Mouse (Mus musculus) embryonic facial prominence, embryonic 12.5 days (tissue): ENCODE data around the gene Otud4. TPM values are rescaled to one million over a fixed set of nuclear protein-coding genes. Genes with fewer than 3 reads are reported as not detected.

Source experiments
- ATAC-seq: fragments of 200-750 bp; cut with Nextera tagmentation; 2 replicates; pipeline ENCODE4 v1.8.0; 2017; ENCODE audit not compliant: insufficient number of reproducible peaks, insufficient read depth, low FRiP score, low TSS enrichment
- H3K27ac ChIP-seq: fragments of 300-500 bp; sonication (generic); 2 replicates; pipeline ENCODE4 v1.5.1; 2016; ENCODE audit warnings: mild to moderate bottlenecking
- H3K27me3 ChIP-seq: fragments of 300-500 bp; sonication (generic); 2 replicates; pipeline ENCODE4 v1.6.1; 2016; ENCODE audit warnings: mild to moderate bottlenecking, moderate library complexity
- H3K36me3 ChIP-seq: fragments of 300-500 bp; sonication (generic); 2 replicates; pipeline ENCODE4 v1.6.1; 2016; ENCODE audit warnings: mild to moderate bottlenecking
- H3K4me1 ChIP-seq: fragments of 300-500 bp; sonication (generic); 2 replicates; pipeline ENCODE4 v1.6.1; 2016
- H3K4me2 ChIP-seq: fragments of 300-500 bp; sonication (generic); replicated peaks from 2 replicates; pipeline ENCODE4 v1.6.1; 2016; ENCODE audit warnings: mild to moderate bottlenecking, moderate library complexity
- H3K4me3 ChIP-seq: fragments of 300-500 bp; sonication (generic); 2 replicates; pipeline ENCODE4 v1.5.1; 2016; ENCODE audit warnings: mild to moderate bottlenecking
- H3K9ac ChIP-seq: fragments of 300-500 bp; sonication (generic); 2 replicates; pipeline ENCODE4 v1.6.1; 2016; ENCODE audit warnings: mild to moderate bottlenecking, moderate library complexity
- H3K9me3 ChIP-seq: fragments of 300-500 bp; sonication (generic); 2 replicates; pipeline ENCODE4 v1.6.1; 2016; ENCODE audit warnings: mild to moderate bottlenecking, moderate library complexity
- whole genome bisulfite sequencing: fragments of 180-500 bp; shearing (Covaris S2); methylation state at CpG from one replicate; pipeline ENCODE4 v1.1.7; 2016; 5-methylcytosine and 5-hydroxymethylcytosine counted together
- polyA plus RNA-seq: library from polyadenylated mRNA; unstranded; fragments of >200 nt; fragmentation: Nextera tagmentation; extraction: Ambion mirVana; gene quantifications from 2 replicates; pipeline ENCODE4 v1.2.1, GENCODE M21; 2016

Otud4 gene
- polyA plus RNA-seq, 1 experiment from 2014 or later, result 16.2 TPM

DNA sequence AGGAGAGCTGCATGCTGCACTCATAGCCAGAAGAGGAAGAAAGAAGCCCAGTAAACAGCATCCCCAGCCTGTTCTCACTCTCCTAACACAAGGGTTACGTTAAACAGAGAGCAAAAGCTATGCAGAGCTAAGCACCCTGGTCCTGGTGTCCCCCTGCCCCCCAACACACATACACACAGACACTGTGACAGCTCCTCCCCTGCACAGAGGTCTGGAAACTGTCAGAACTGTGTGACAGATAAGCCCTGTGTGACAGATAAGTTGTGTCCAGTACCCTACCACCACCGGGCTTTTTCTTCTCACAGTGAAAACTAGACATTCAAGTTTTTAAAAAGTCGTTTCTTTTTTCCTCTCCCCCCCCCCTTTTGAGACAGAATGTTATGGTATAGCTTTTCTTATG, 19.4 kb upstream of the Otud4 start:
- Histone ChIP-seq H3K9me3 (no peaks in the 10 kb centered on the region), H3K36me3 (no peaks in the 10 kb centered on the region), H3K9ac (no peak overlapping the region), H3K4me1 (no peaks in the 10 kb centered on the region; the same call in 1 of the 2 replicates), H3K27ac (no peak overlapping the region), H3K4me3 (no peak overlapping the region), H3K4me2 (no peak overlapping the region), H3K27me3 (no peaks in the 10 kb centered on the region)
- WGBS, result 47% methylated on average over 3 of the region's 3 CpGs
- no peak for ATAC-seq

DNA sequence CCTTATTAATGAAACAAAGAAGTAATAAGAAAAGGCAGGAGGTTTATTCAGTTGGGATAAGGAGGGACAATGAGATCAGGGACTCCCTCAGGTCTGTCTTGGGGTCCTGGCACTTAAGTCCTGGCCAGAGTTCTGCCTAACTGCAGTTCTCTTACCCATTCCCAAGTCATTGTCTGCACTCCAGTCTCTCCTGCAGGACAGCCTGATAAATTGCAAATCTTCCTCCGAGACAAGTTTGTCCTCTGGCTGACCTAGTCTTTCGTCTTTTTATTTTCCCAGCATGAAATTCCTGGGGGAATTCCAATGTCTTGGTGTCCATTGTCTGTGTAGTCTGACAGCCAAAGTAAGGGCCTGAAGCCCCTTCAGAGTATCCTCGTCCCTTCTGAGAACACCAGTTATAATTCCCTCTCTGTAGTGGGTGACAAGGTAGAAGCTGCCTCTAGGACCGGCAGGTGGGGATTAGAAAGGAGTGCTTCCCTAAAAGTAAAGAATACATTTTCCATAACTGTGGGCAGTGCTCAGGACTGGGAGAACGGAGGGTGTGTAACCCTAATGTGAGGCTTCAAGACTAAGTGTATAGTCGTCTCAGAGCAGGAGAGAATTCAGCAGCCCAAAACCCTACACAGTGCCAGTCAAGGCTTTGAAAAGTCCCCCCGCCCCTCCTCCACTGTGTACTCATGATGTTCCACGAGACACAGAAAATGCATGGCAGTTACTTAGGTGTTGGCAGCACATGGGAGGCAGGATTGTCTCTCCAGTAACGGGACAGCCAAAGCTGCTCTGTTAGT, 18.7 kb upstream of the Otud4 start:
- 61% methylated on average over 9 of the region's 9 CpGs for WGBS
- Histone ChIP-seq H3K9me3 (no peaks in the 10 kb centered on the region), H3K9ac (no peak overlapping the region), H3K27me3 (no peaks in the 10 kb centered on the region), H3K4me1 (no peaks in the 10 kb centered on the region; the same call in 1 of the 2 replicates), H3K4me2 (no peak overlapping the region), H3K27ac (no peak overlapping the region), H3K4me3 (no peak overlapping the region), H3K36me3 (no peaks in the 10 kb centered on the region)
- no peak for ATAC-seq

DNA sequence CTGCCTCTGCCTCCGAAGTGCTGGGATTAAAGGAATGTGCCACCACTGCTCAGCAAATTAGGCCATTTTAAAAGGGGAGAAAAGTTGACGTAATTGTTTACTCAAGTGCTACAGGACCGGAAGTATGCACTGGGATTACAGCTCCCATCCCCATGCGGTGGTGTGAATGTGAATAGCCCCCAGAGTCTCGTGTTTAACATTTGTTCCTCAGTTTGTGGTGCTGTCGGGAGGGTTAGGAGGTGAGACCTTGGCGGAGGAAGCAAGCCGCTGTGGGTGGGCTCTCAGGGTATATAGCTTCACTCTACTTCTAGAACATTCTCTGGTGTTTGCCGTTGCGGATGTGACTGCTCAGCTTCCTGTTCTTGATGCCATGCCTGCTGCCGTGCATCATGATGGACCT, 17.1 kb upstream of the Otud4 start:
- Histone ChIP-seq H3K9me3 (no peaks in the 10 kb centered on the region), H3K9ac (no peak overlapping the region), H3K4me2 (no peak overlapping the region), H3K27ac (no peak overlapping the region), H3K4me3 (no peak overlapping the region), H3K36me3 (no peaks in the 10 kb centered on the region), H3K4me1 (no peaks in the 10 kb centered on the region; the same call in 1 of the 2 replicates), H3K27me3 (no peaks in the 10 kb centered on the region)
- WGBS, result 73% methylated on average over 11 of the region's 11 CpGs
- no peak for ATAC-seq

DNA sequence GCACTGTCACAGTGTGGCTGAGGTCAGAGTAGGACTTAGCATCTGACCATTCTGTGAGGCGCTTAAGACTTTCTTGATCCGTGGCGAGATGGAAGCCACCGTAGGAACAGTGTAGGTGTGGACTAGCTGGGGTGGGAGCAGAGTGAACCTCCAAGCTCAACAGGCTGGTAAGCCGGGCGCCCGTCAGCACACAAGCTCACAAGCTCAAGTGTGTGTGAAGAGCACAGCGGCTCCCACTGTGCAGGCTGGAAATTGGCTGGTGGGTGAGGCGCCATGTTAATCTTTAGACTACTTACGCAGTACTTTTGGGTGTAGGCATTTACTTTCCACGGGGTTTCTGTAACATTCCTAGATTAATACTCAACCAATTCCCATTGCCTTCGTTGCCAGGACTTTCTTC, 16.1 kb upstream of the Otud4 start:
- no peak overlapping the region for H3K27ac ChIP-seq
- no peaks in the 10 kb centered on the region for H3K36me3 ChIP-seq
- 92% methylated on average over 12 of the region's 12 CpGs for WGBS
- H3K4me3 ChIP-seq, result no peak overlapping the region
- H3K9me3 ChIP-seq, result no peaks in the 10 kb centered on the region
- H3K27me3 ChIP-seq, result no peaks in the 10 kb centered on the region
- no peak overlapping the region for H3K4me2 ChIP-seq
- ATAC-seq, result no peak
- no peaks in the 10 kb centered on the region; the same call in 1 of the 2 replicates for H3K4me1 ChIP-seq
- no peak overlapping the region for H3K9ac ChIP-seq

DNA sequence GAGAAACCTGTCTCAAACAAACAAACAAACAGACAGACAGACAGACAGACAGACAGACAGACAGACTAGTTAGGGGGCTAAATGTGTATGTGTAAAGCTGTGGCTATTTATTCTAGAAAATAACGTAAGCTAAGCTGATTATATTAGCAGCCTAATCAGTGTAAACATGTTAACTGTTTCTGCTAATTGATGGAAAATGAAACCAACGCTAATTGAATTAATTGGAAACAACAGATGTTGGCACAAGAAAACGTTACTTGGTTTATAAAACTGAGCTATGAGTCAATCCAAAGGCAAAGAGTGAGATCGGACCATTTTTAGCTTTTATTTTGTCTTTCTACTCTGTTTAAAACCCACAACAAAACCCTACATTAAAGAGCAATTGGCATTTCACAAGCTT, 15.0 kb upstream of the Otud4 start:
- no peak for ATAC-seq
- H3K4me1 ChIP-seq, result no peaks in the 10 kb centered on the region; the same call in 1 of the 2 replicates
- no peak overlapping the region for H3K27ac ChIP-seq
- no peaks in the 10 kb centered on the region for H3K36me3 ChIP-seq
- no peak overlapping the region for H3K9ac ChIP-seq
- WGBS, result 66% methylated on average over 4 of the region's 4 CpGs
- H3K9me3 ChIP-seq, result no peaks in the 10 kb centered on the region
- H3K27me3 ChIP-seq, result no peaks in the 10 kb centered on the region
- H3K4me2 ChIP-seq, result no peak overlapping the region
- H3K4me3 ChIP-seq, result no peak overlapping the region

DNA sequence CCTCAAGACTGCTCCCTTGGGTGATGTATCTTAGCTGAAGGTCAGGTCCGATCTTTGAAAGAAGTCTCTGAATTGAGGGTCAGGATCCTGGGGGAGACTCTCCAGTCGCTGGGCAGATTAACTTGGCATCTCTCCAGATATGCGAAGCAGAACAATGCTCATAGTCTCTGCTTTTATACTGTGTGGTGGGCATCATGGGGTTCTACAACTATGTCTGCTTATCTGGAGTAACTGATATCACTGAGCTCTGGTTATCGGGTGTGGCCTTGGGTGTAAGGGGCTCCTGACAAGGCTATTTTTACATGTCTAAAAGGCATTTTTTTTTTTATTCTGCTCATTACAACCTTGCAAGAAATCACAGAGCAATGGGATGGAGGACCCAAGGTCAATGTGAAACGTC, 13.2 kb upstream of the Otud4 start:
- H3K27ac ChIP-seq, result no peak overlapping the region
- H3K4me2 ChIP-seq, result no peak overlapping the region
- ATAC-seq, result no peak
- H3K27me3 ChIP-seq, result no peaks in the 10 kb centered on the region
- no peak overlapping the region for H3K9ac ChIP-seq
- no peak overlapping the region for H3K4me3 ChIP-seq
- H3K4me1 ChIP-seq, result no peaks in the 10 kb centered on the region
- no peaks in the 10 kb centered on the region for H3K36me3 ChIP-seq
- WGBS, result 85% methylated on average over 5 of the region's 5 CpGs
- H3K9me3 ChIP-seq, result no peaks in the 10 kb centered on the region

DNA sequence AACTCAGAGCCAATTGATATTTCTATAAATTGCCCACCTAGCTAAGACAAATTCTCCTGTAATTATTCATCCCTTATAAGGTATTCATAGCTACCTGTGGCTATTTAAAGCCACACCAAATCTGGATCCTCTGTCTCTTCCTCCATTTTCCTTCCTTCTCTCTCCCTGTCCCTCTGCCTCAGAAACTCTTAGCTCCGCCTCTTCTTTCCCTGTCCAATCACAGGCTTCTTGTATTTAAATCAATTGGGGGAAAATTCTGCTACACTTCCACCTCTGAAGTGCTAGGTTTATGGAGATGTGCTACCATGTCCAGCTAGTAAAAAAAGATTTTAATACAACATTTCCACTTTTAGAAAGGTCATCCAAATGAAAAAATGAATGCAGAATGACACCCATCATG, 3.9 kb upstream of the Otud4 start:
- H3K4me1 ChIP-seq, result no peaks in the 10 kb centered on the region
- no peaks in the 10 kb centered on the region for H3K27me3 ChIP-seq
- H3K4me2 ChIP-seq, result no peak overlapping the region
- no peak overlapping the region for H3K4me3 ChIP-seq
- 75% methylated on average over 1 of the region's 1 CpGs for WGBS
- H3K9me3 ChIP-seq, result no peaks in the 10 kb centered on the region
- no peak overlapping the region for H3K27ac ChIP-seq
- no peak for ATAC-seq
- H3K36me3 ChIP-seq, result no peaks in the 10 kb centered on the region
- H3K9ac ChIP-seq, result no peak overlapping the region

DNA sequence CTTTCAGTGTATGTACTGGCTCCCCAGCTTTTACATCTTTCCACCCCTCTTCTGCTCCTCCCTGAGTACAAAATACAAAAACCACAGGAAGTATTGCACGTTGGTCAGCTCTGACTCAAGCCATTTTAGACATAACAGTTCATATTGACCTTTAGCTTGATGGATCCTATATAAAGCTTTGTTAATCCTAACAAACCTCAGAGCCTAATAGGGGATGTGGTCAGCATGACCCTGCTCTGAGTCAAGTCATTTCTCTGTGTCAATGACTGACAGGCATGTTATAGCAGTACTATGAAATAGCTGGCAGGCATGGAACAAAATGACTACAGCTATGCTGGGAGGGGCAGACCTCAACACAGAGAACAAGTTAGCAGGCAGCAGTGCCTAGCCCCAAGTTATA, 3.3 kb upstream of the Otud4 start:
- H3K4me1 ChIP-seq, result peaks cover 6% of the 10 kb centered on the region
- H3K9me3 ChIP-seq, result no peaks in the 10 kb centered on the region
- H3K27ac ChIP-seq, result no peak overlapping the region
- H3K4me3 ChIP-seq, result no peak overlapping the region
- H3K9ac ChIP-seq, result no peak overlapping the region
- H3K36me3 ChIP-seq, result no peaks in the 10 kb centered on the region
- WGBS, result 68% methylated on average over 1 of the region's 1 CpGs
- ATAC-seq, result no peak
- H3K27me3 ChIP-seq, result no peaks in the 10 kb centered on the region
- no peak overlapping the region for H3K4me2 ChIP-seq

DNA sequence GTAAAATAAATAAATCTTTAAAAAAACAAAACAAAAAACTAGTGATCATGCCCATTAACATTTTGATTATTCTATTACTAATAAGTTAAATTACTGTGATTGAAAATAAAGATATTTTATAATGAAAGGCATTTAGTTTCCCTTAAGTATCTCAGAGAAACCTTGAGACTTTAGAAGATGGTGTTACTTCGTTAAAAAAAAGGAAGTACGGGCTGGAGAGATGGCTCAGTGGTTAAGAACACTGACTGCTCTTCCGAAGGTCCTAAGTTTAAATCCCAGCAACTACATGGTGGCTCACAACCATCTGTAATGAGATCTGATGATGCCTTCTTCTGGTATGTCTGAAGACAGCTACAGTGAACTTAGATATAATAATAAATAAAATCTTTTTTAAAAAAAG, 2.2 kb upstream of the Otud4 start:
- 84% methylated on average over 3 of the region's 3 CpGs for WGBS
- Histone ChIP-seq H3K4me3 (no peak overlapping the region), H3K4me2 (no peak overlapping the region), H3K9ac (no peak overlapping the region), H3K36me3 (no peaks in the 10 kb centered on the region), H3K27me3 (no peaks in the 10 kb centered on the region), H3K9me3 (no peaks in the 10 kb centered on the region), H3K27ac (no peak overlapping the region), H3K4me1 (peaks cover 17% of the 10 kb centered on the region)
- no peak for ATAC-seq

DNA sequence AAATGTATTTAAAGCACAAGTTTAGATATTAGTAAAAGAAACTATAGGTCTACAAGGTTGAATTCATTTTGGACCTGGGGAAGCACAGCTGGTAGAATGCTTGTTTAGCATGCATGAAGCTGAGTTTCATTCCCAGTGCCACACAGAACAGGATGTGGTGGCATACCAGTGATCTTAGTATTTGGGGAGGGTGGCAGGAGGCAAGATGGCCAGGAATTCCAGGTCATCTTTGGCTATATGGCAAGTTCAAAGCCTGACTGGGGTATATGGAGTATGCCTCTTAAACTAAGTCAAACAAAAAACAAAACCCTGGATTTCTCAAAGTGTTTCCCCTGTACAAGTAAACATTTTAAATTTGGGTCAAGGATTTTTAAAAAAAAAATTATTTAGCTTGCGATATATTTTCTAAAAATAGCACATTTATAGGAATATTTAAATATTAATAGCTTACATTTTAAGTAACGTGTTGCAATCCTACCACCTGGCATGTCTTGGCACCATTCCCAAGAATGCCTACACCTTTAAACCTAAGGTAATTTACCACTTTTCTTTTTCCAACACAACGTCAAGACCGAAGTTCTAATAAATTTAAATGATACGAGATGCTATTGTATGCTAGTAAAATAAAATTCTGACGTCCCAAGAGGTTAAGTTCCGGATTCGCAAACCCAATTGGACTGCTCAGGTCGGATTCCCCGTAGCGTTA, 1.3 kb upstream of the Otud4 start:
- Histone ChIP-seq H3K27ac (no peak overlapping the region), H3K27me3 (no peaks in the 10 kb centered on the region), H3K4me1 (peaks cover 21% of the 10 kb centered on the region), H3K4me3 (peak overlapping the region; percentile 81), H3K9me3 (no peaks in the 10 kb centered on the region), H3K4me2 (peak overlapping the region; percentile 70), H3K36me3 (no peaks in the 10 kb centered on the region), H3K9ac (no peak overlapping the region)
- no peak for ATAC-seq
- WGBS, result 13% methylated on average over 11 of the region's 11 CpGs

DNA sequence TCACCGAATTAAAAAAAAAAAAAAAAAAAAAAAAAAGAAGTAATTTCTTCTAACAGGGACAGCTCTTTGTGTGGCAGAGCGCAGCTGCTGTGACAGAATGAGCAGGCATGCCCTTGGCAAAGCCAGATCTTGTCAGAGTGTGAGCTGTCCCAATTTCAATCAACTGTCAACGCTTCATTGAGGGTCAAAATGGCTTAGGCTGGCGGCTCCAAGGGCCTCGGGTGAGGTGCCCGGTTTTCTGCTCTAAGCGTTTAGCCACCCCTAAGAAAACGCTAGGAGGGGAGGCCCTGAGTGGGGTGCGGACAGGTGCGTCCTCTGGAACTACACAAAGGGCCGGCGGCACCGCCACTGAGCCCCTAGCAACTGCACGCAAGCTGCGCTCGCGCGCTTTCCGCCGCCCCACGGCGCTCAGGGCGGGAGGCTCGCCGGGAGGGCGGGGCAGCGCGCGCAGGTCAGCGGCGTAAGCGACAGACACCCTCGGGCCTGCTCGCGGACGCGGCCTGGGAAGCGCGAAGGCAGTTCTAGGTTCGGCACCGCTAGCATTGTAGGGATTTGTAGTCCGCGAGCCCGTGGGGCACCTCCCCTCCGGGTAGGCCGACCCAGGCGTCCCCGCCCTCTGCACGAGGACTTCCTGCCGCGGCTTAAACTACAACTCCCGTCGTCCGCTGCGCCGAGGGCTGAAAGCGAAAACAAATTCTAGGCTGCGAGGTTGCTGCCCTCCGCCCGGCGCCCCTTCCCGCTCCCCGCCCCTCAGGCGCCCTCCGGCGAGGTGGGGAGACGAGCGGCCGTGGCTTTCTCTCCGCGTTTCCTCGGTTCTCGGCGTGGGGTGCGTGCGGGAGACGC, 490 bp upstream of the Otud4 start:
- H3K4me3 ChIP-seq, result peak overlapping the region; percentile 81
- no peaks in the 10 kb centered on the region for H3K27me3 ChIP-seq
- no peaks in the 10 kb centered on the region for H3K9me3 ChIP-seq
- under 1% methylated on average over 73 of the region's 77 CpGs for WGBS
- H3K36me3 ChIP-seq, result peaks cover under 1% of the 10 kb centered on the region; the same call in 1 of the 2 replicates
- H3K9ac ChIP-seq, result peak overlapping the region; percentile 90
- H3K4me1 ChIP-seq, result peaks cover 21% of the 10 kb centered on the region
- peak; percentile 100 for ATAC-seq
- peak overlapping the region; percentile 95 for H3K27ac ChIP-seq
- H3K4me2 ChIP-seq, result peak overlapping the region; percentile 70
